Mouse (Mus musculus): Measurements from ENCODE around the gene Slc23a2.

DNA sequence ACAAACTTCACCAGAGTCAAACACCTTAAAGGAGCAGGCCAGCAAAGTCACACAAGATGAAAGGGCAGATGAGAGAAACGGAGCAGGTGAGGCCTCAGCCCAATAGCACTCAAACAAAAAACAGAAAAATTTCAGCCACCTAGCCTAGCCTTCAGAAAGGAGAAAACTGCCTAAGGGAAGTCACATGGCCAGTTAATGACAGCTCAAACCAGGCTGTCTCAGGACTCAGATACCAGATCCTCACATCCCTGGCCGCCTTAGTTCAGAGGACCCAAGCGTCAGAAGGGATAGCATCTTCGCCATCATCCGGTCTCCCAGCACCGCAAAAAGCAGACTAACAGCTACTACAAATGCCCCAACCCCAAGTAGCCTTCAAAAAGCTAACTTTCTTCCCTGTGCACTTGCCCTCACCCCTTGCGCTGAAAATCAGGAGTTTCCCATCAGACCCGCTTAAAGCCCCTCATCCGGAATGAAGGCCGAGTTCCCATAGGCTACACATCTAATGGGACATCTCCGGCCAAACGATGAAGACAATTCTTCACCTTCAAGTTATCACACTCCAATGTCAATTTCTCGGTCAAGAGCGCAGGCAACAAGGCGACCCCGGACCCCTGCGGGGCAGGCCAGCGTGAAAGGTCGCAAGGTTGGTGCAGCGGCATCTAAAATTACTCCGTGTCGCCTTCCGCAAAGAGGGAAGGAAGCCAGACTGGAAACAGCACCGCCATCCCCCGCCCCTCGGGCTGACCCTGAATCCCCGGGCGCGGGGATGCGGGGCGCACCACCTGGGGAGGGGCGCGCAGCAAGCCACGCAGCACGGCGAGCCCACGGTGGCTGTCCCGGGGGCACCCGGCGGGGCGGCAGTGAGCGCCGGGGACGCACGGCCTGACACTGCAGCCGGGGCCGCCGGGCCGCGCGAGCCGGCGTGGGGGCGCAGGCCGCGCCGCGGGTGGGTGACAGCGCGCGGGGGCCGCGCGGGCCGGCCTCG lies 673 bp downstream of the Slc23a2 start:
- TF ChIP-seq EP300 (IDR thresholded peaks at IDR 0.05; ENCODE audit: low read depth) (no peak), CTCF (IDR thresholded peaks at IDR 0.05; ENCODE audit: low read depth) (no peak)

Data from liver, embryonic 14.5 days (tissue).